Comparison of ENCODE assay signal across 28 mouse cellular contexts in genomic region chr1:23867350-23867862, GRCm38 (mm10). TPM values are rescaled to one million over a fixed set of nuclear protein-coding genes. Genes with fewer than 3 reads are reported as not detected.
DNase-seq lines count a peak whose midpoint lies in the region; ATAC-seq and TF ChIP-seq lines count a peak whose summit lies in the region.
"Had no signal": no experiment of that assay in that cellular context is flagged by ENCODE, and none has a peak within 500 bp of the region (broad histone marks: within the 10 kb centered on the region; RNA-seq: fewer than 3 reads in every experiment).

No protein-coding gene starts in this region.

- DNase-seq in kidney, postnatal 0 days (ENCODE audit: low spot score), result peak; percentile 2
- peak; percentile 5 for DNase-seq in MEL (ENCODE audit: low read depth, low spot score)
- peak; percentile 32 for DNase-seq in lung, postnatal 36 days
- no peak for DNase-seq in hindbrain, embryonic 14.5 days (ENCODE audit: low spot score)
- DNase-seq in B cell, adult 2 months, result no peak
- DNase-seq: adrenal gland, postnatal 36 days; cerebellum, adult 18-20 months; cerebellum, postnatal 25 days; embryo, embryonic 11 days; gastrocnemius, postnatal 14 days; heart, adult 2 months; kidney, adult 8-10 months; kidney, postnatal 25 days; layer of hippocampus, postnatal 36 days; retina, postnatal 1 day; thymus, postnatal 36 days had no signal

- no peaks in the 10 kb centered on the region for H3K27me3 ChIP-seq in kidney, postnatal 0 days (ENCODE audit: insufficient read depth, low read length)
- no peaks in the 10 kb centered on the region for H3K27me3 ChIP-seq in kidney, embryonic 16.5 days (ENCODE audit: insufficient read depth, low read length)
- no peaks in the 10 kb centered on the region for H3K27me3 ChIP-seq in MEL (ENCODE audit: control insufficient read depth in 1 of 2, insufficient read depth in 2 of 2, low read length in 2 of 2)
- no peaks in the 10 kb centered on the region for H3K27me3 ChIP-seq in hindbrain, embryonic 14.5 days (ENCODE audit: control insufficient read depth, insufficient read depth, low read length)
- H3K27me3 ChIP-seq: embryonic facial prominence, embryonic 13.5 days; forebrain, embryonic 13.5 days; intestine, embryonic 15.5 days; limb, embryonic 13.5 days; midbrain, embryonic 15.5 days; neural tube, embryonic 13.5 days had no signal

- TF ChIP-seq CTCF in kidney, postnatal 0 days (IDR thresholded peaks at IDR 0.05; ENCODE audit: low read depth), result no peak
- TF ChIP-seq CTCF in MEL (IDR thresholded peaks at IDR 0.05 in 2 of 3, conservative IDR thresholded peaks at IDR 0.05 in 1 of 3; ENCODE audit: control insufficient read depth in 1 of 3, insufficient read depth in 1 of 3, low read depth in 2 of 3, low read length in 3 of 3, poor library complexity in 1 of 3, severe bottlenecking in 1 of 3), result no peak
- TF ChIP-seq CTCF in bone marrow macrophage, adult 2 months (IDR thresholded peaks at IDR 0.05; ENCODE audit: low read depth, low read length), result no peak

- H3K9me3 ChIP-seq in kidney, postnatal 0 days (replicated peaks; ENCODE audit: low read length), result no peaks in the 10 kb centered on the region
- no peaks in the 10 kb centered on the region for H3K9me3 ChIP-seq in kidney, embryonic 16.5 days (ENCODE audit: low read length)
- H3K9me3 ChIP-seq in MEL (replicated peaks; ENCODE audit: insufficient read depth, low read length), result no peaks in the 10 kb centered on the region
- no peaks in the 10 kb centered on the region for H3K9me3 ChIP-seq in hindbrain, embryonic 14.5 days (ENCODE audit: control insufficient read depth, low read length)
- H3K9me3 ChIP-seq: embryonic facial prominence, embryonic 13.5 days; forebrain, embryonic 13.5 days; intestine, embryonic 15.5 days; limb, embryonic 13.5 days; midbrain, embryonic 15.5 days; neural tube, embryonic 13.5 days had no signal

- H3K4me3 ChIP-seq in kidney, postnatal 0 days (replicated peaks; ENCODE audit: low read depth, low read length), result no peak overlapping the region
- H3K4me3 ChIP-seq in kidney, embryonic 16.5 days (ENCODE audit: low read length), result no peak overlapping the region
- H3K4me3 ChIP-seq in MEL (ENCODE audit: control insufficient read depth in 1 of 2, insufficient read depth in 1 of 2, low read depth in 2 of 2, low read length in 2 of 2), result no peak overlapping the region
- no peak overlapping the region for H3K4me3 ChIP-seq in bone marrow macrophage, adult 2 months (ENCODE audit: insufficient read depth, low read length)
- H3K4me3 ChIP-seq in hindbrain, embryonic 14.5 days (replicated peaks; ENCODE audit: low read length), result no peak overlapping the region
- H3K4me3 ChIP-seq: embryonic facial prominence, embryonic 13.5 days; forebrain, embryonic 13.5 days; heart, adult 2 months; intestine, embryonic 15.5 days; layer of hippocampus, adult 2 months; limb, embryonic 13.5 days; midbrain, embryonic 15.5 days; myocyte; neural tube, embryonic 13.5 days had no signal

- no peak overlapping the region for H3K9ac ChIP-seq in kidney, postnatal 0 days (ENCODE audit: low read depth, low read length)
- H3K9ac ChIP-seq in kidney, embryonic 16.5 days (replicated peaks; ENCODE audit: low read length), result no peak overlapping the region
- H3K9ac ChIP-seq in MEL (ENCODE audit: control insufficient read depth, low read depth, low read length, poor library complexity, severe bottlenecking), result no peak overlapping the region
- no peak overlapping the region for H3K9ac ChIP-seq in hindbrain, embryonic 14.5 days
- H3K9ac ChIP-seq: embryonic facial prominence, embryonic 13.5 days; forebrain, embryonic 13.5 days; intestine, embryonic 15.5 days; limb, embryonic 13.5 days; liver, embryonic 14.5 days; midbrain, embryonic 15.5 days; neural tube, embryonic 13.5 days had no signal

- no peak for TF ChIP-seq POLR2A in MEL (IDR thresholded peaks at IDR 0.05; ENCODE audit: control insufficient read depth in 1 of 2, insufficient read depth in 1 of 2, low read depth in 1 of 2, low read length in 2 of 2, poor library complexity in 1 of 2)
- no peak for TF ChIP-seq POLR2A in bone marrow macrophage, adult 2 months (IDR thresholded peaks at IDR 0.05; ENCODE audit: borderline replicate concordance, low read depth, low read length)

- 58% methylated on average over 2 of the region's 2 CpGs for WGBS in kidney, postnatal 0 days
- WGBS in kidney, embryonic 16.5 days, result 70% methylated on average over 2 of the region's 2 CpGs
- 36% methylated on average over 2 of the region's 2 CpGs for WGBS in hindbrain, embryonic 14.5 days

- no peak overlapping the region for H3K4me2 ChIP-seq in kidney, postnatal 0 days (ENCODE audit: low read length)
- H3K4me2 ChIP-seq in kidney, embryonic 16.5 days (replicated peaks; ENCODE audit: low read depth, low read length), result no peak overlapping the region
- H3K4me2 ChIP-seq in hindbrain, embryonic 14.5 days (replicated peaks), result no peak overlapping the region
- H3K4me2 ChIP-seq: embryonic facial prominence, embryonic 13.5 days; forebrain, embryonic 13.5 days; intestine, embryonic 15.5 days; limb, embryonic 13.5 days; midbrain, embryonic 15.5 days; neural tube, embryonic 13.5 days had no signal

- no peak for TF ChIP-seq EP300 in MEL (IDR thresholded peaks at IDR 0.05; ENCODE audit: low read depth in 1 of 2, low read length in 2 of 2)

- TF ChIP-seq RAD21 in MEL (IDR thresholded peaks at IDR 0.05; ENCODE audit: low read depth, low read length), result no peak

- ATAC-seq in kidney, postnatal 0 days (replicated peaks; ENCODE audit: low FRiP score, low read depth), result no peak
- no peak for ATAC-seq in kidney, embryonic 16.5 days (ENCODE audit: low FRiP score, low TSS enrichment)
- ATAC-seq in hindbrain, embryonic 14.5 days (ENCODE audit: low FRiP score), result no peak
- ATAC-seq: forebrain, embryonic 13.5 days; hindbrain, embryonic 16.5 days; intestine, embryonic 15.5 days; midbrain, embryonic 15.5 days had no signal

- no peak overlapping the region for H3K27ac ChIP-seq in kidney, postnatal 0 days
- no peak overlapping the region for H3K27ac ChIP-seq in kidney, embryonic 16.5 days (ENCODE audit: low read length)
- H3K27ac ChIP-seq in MEL (ENCODE audit: control insufficient read depth, low read depth, low read length), result no peak overlapping the region
- peak overlapping the region; percentile 9; the same call in 1 of the 2 replicates for H3K27ac ChIP-seq in bone marrow macrophage, adult 2 months (ENCODE audit: insufficient read depth, low read depth, low read length)
- H3K27ac ChIP-seq in hindbrain, embryonic 14.5 days, result no peak overlapping the region
- H3K27ac ChIP-seq: embryonic facial prominence, embryonic 13.5 days; forebrain, embryonic 13.5 days; heart, adult 2 months; intestine, embryonic 15.5 days; layer of hippocampus, adult 2 months; limb, embryonic 13.5 days; liver, embryonic 14.5 days; midbrain, embryonic 15.5 days; neural tube, embryonic 13.5 days had no signal

- no peaks in the 10 kb centered on the region for H3K79me2 ChIP-seq in MEL (ENCODE audit: control insufficient read depth, insufficient read depth, low read length, poor library complexity)

- no peaks in the 10 kb centered on the region for H3K4me1 ChIP-seq in kidney, postnatal 0 days (replicated peaks; ENCODE audit: insufficient read depth, low read length)
- H3K4me1 ChIP-seq in kidney, embryonic 16.5 days (ENCODE audit: insufficient read depth, low read length), result 0 out of 2 replicates have a peak, but pooled peaks cover 3% of the 10 kb centered on the region
- no peaks in the 10 kb centered on the region for H3K4me1 ChIP-seq in MEL (ENCODE audit: control insufficient read depth in 1 of 2, insufficient read depth in 2 of 2, low read length in 2 of 2)
- peaks cover 5% of the 10 kb centered on the region for H3K4me1 ChIP-seq in bone marrow macrophage, adult 2 months (ENCODE audit: control insufficient read depth, insufficient read depth, low read length)
- no peaks in the 10 kb centered on the region for H3K4me1 ChIP-seq in hindbrain, embryonic 14.5 days (replicated peaks; ENCODE audit: control insufficient read depth, insufficient read depth, low read length)
- H3K4me1 ChIP-seq: embryonic facial prominence, embryonic 13.5 days; forebrain, embryonic 13.5 days; intestine, embryonic 15.5 days; midbrain, embryonic 15.5 days; neural tube, embryonic 13.5 days had no signal

- no peaks in the 10 kb centered on the region for H3K36me3 ChIP-seq in kidney, postnatal 0 days (ENCODE audit: insufficient read depth, low read length)
- 0 out of 2 replicates have a peak, but pooled peaks cover 8% of the 10 kb centered on the region for H3K36me3 ChIP-seq in kidney, embryonic 16.5 days (ENCODE audit: insufficient read depth, low read length)
- peaks cover 0 to 2% of the 10 kb centered on the region in 2 experiments; a peak in 1 of 4 replicates for H3K36me3 ChIP-seq in MEL (ENCODE audit: control insufficient read depth in 1 of 2, insufficient read depth in 2 of 2, low read length in 2 of 2)
- peaks cover 22% of the 10 kb centered on the region for H3K36me3 ChIP-seq in hindbrain, embryonic 14.5 days (replicated peaks; ENCODE audit: control insufficient read depth, insufficient read depth)
- H3K36me3 ChIP-seq: intestine, embryonic 15.5 days had no signal

TF ChIP-seq in MEL, 35 proteins besides CTCF, POLR2A, EP300 and RAD21:
- TF ChIP-seq MEF2A (IDR thresholded peaks at IDR 0.05; ENCODE audit: extremely low read depth, insufficient replicate concordance, low read depth, low read length, poor library complexity, severe bottlenecking) (no peak), USF2 (IDR thresholded peaks at IDR 0.05; ENCODE audit: borderline replicate concordance in 1 of 2, insufficient read depth in 1 of 2, low read depth in 1 of 2, low read length in 2 of 2) (no peak), HCFC1 (IDR thresholded peaks at IDR 0.05; ENCODE audit: low read depth, low read length) (no peak)

RNA-seq across cellular contexts. Expression of gene Smap1, which starts 54.7 kb away (rescaled TPM):
- polyA plus RNA-seq in kidney, postnatal 0 days (2015; fragmentation: Nextera tagmentation; extraction: Ambion mirVana), result 50.4 and 53.1 TPM in 2 replicates
- 22.2 and 28.0 TPM in 2 replicates for polyA plus RNA-seq in kidney, embryonic 16.5 days (2015; fragmentation: Nextera tagmentation; extraction: Ambion mirVana)
- 27.2 and 34.0 TPM in 2 replicates for total RNA-seq in MEL (2012; rRNA removed)
- polyA plus RNA-seq in MEL (2012; ENCODE audit: insufficient read depth in 1 of 2, insufficient read length in 2 of 2, low read depth in 1 of 2, low replicate concordance in 2 of 2, missing spikeins in 1 of 2), result 100 to 1,000 TPM in 1 of 2 experiments, 10 to 100 TPM in 1; 86.4 to 128 TPM
- 42.3 and 52.5 TPM in 2 replicates for polyA plus RNA-seq in bone marrow macrophage, adult 2 months (2012; ENCODE audit: insufficient read depth, insufficient read length, missing spikeins)
- polyA plus RNA-seq in hindbrain, embryonic 14.5 days (2014; fragmentation: Nextera tagmentation; extraction: Ambion mirVana), result 119 and 131 TPM in 2 replicates

Comparison
In these comparisons a context has a peak if more than half of its experiments do, and no peak if none do; other contexts are left out.
1. DNase-seq: peak in kidney, postnatal 0 days (single experiment), MEL (single experiment) and lung, postnatal 36 days (single experiment); none in hindbrain, embryonic 14.5 days (single experiment) and B cell, adult 2 months (0 of 2).